Mouse (Mus musculus) layer of hippocampus, adult 18-20 months (tissue): ENCODE measurements around the gene Lrrk2. TPM values are rescaled to one million over a fixed set of nuclear protein-coding genes. Genes with fewer than 3 reads are reported as not detected.

ENCODE experiments used
- DNase-seq, 2 experiments: peaks; one replicate each; pipeline ENCODE4 v3.0.0; 2022; ENCODE audit warnings: low spot score in 2 of 2
- long read RNA-seq: library from polyadenylated mRNA; stranded (forward); transcript quantifications from one replicate; pipeline ENCODE4 v2.0.0, GENCODE M21; 2021
- total RNA-seq, 2 experiments: library from RNA; stranded (reverse); gene quantifications; 2 replicates each; pipeline ENCODE4 v1.2.3; 2021

Lrrk2 gene
- total RNA-seq = 10 to 100 TPM; 19.0 to 23.3 TPM
- long read RNA-seq, full-length matches to known transcripts = 6 of 14 reads
- long read RNA-seq, partial matches to known transcripts = 5 of 14 reads
- long read RNA-seq, other reads (novel, unspliced or antisense) = 3 of 14 reads

- DNase-seq = peak; percentile 47 to 54
These were observed at the start of gene Lrrk2 for GRCm38 (mm10) chr15:91672645-91673568. Gene Lrrk2 (plus strand): TSS chr15:91673175.

GRCm38 (mm10) chr15:91624475-91624874 lies 48.5 kb upstream of the Lrrk2 start:
- DNase-seq = no peak

- no peak for DNase-seq
These were observed 43.8 kb upstream of the Lrrk2 start for GRCm38 (mm10) chr15:91629137-91629536.

GRCm38 (mm10) chr15:91632473-91632872 lies 40.5 kb upstream of the Lrrk2 start:
- no peak for DNase-seq

GRCm38 (mm10) chr15:91633051-91633450 lies 39.9 kb upstream of the Lrrk2 start:
- no peak for DNase-seq

- no peak for DNase-seq
These were observed 39.2 kb upstream of the Lrrk2 start for GRCm38 (mm10) chr15:91633806-91634205.

GRCm38 (mm10) chr15:91634236-91634635 lies 38.7 kb upstream of the Lrrk2 start:
- no peak for DNase-seq

GRCm38 (mm10) chr15:91641631-91642030 lies 31.3 kb upstream of the Lrrk2 start:
- DNase-seq = no peak

- DNase-seq = no peak
These were observed 30.2 kb upstream of the Lrrk2 start for GRCm38 (mm10) chr15:91642682-91643306.

- no peak for DNase-seq
These were observed 29.2 kb upstream of the Lrrk2 start for GRCm38 (mm10) chr15:91643632-91644348.

- no peak for DNase-seq
These were observed 22.7 kb upstream of the Lrrk2 start for GRCm38 (mm10) chr15:91650270-91650669.

- no peak for DNase-seq
These were observed 21.5 kb upstream of the Lrrk2 start for GRCm38 (mm10) chr15:91651493-91651892.

- DNase-seq = no peak
These were observed 14.7 kb upstream of the Lrrk2 start for GRCm38 (mm10) chr15:91658227-91658626.

- DNase-seq = no peak
These were observed 12.5 kb upstream of the Lrrk2 start for GRCm38 (mm10) chr15:91660277-91661078.

- no peak for DNase-seq
These were observed 12.0 kb upstream of the Lrrk2 start for GRCm38 (mm10) chr15:91661079-91661369.

GRCm38 (mm10) chr15:91664586-91665132 lies 8.3 kb upstream of the Lrrk2 start:
- DNase-seq = no peak

GRCm38 (mm10) chr15:91665530-91665929 lies 7.4 kb upstream of the Lrrk2 start:
- no peak for DNase-seq

- no peak for DNase-seq
These were observed 1.8 kb upstream of the Lrrk2 start for GRCm38 (mm10) chr15:91671216-91671615.

- DNase-seq = no peak
These were observed 988 bp upstream of the Lrrk2 start for GRCm38 (mm10) chr15:91671987-91672386.

- DNase-seq = no peak
These were observed 562 bp downstream of the Lrrk2 start for GRCm38 (mm10) chr15:91673569-91673905.

GRCm38 (mm10) chr15:91680116-91680515 lies 7.1 kb downstream of the Lrrk2 start:
- DNase-seq = no peak
